Mouse (Mus musculus) embryonic facial prominence, embryonic 11.5 days (tissue): Measurements from ENCODE around the gene Cacng3. TPM values are rescaled to one million over a fixed set of nuclear protein-coding genes. Genes with fewer than 3 reads are reported as not detected.

Source experiments
- ATAC-seq: fragments of 200-750 bp; cut with Nextera tagmentation; replicated peaks from 2 replicates; pipeline ENCODE4 v1.8.0; 2017; ENCODE audit warnings: low read depth; ENCODE audit not compliant: insufficient number of reproducible peaks, low FRiP score, low TSS enrichment
- DNase-seq: peaks from one replicate; pipeline ENCODE4 v3.0.0-alpha.2; 2015; ENCODE audit warnings: low spot score
- H3K27ac ChIP-seq: fragments of 300-500 bp; sonication (generic); replicated peaks from 2 replicates; pipeline ENCODE4 v1.5.1; 2014; ENCODE audit warnings: mild to moderate bottlenecking, low read depth, low read length, control low read depth
- H3K27me3 ChIP-seq: fragments of 300-500 bp; sonication (generic); 2 replicates; pipeline ENCODE4 v1.6.1; 2014; ENCODE audit warnings: mild to moderate bottlenecking, low read length, moderate library complexity, mixed read lengths; ENCODE audit not compliant: control insufficient read depth, insufficient read depth
- H3K36me3 ChIP-seq: fragments of 300-500 bp; sonication (generic); replicated peaks from 2 replicates; pipeline ENCODE4 v1.6.1; 2014; ENCODE audit warnings: low read depth, mild to moderate bottlenecking, low read length, moderate library complexity, mixed read lengths; ENCODE audit not compliant: control insufficient read depth, insufficient read depth
- H3K4me1 ChIP-seq: fragments of 300-500 bp; sonication (generic); 2 replicates; pipeline ENCODE4 v1.6.1; 2014; ENCODE audit warnings: low read length, mixed read lengths; ENCODE audit not compliant: control insufficient read depth, insufficient read depth
- H3K4me2 ChIP-seq: fragments of 300-500 bp; sonication (generic); 2 replicates; pipeline ENCODE4 v1.6.1; 2014; ENCODE audit warnings: low read depth, mild to moderate bottlenecking, control low read depth, low read length, moderate library complexity
- H3K4me3 ChIP-seq: fragments of 300-500 bp; sonication (generic); 2 replicates; pipeline ENCODE4 v1.5.1; 2014; ENCODE audit warnings: low read depth, low read length, control low read depth
- H3K9ac ChIP-seq: fragments of 300-500 bp; sonication (generic); replicated peaks from 2 replicates; pipeline ENCODE4 v1.6.1; 2014; ENCODE audit warnings: mild to moderate bottlenecking, control low read depth, low read length
- H3K9me3 ChIP-seq: fragments of 300-500 bp; sonication (generic); replicated peaks from 2 replicates; pipeline ENCODE4 v1.6.1; 2016; ENCODE audit warnings: mild to moderate bottlenecking, low read length, inconsistent platforms, mixed read lengths; ENCODE audit not compliant: control insufficient read depth
- WGBS: fragments of 180-500 bp; shearing (Covaris S2); extraction: QIAGEN DNeasy Blood & Tissue Kit; methylation state at CpG from one replicate; pipeline ENCODE4 v1.1.7; 2014; 5-methylcytosine and 5-hydroxymethylcytosine counted together
- polyA plus RNA-seq: library from polyadenylated mRNA; unstranded; fragments of >200 nt; fragmentation: Nextera tagmentation; extraction: Ambion mirVana; gene quantifications from 2 replicates; pipeline ENCODE4 v1.2.1, GENCODE M21; 2014

Cacng3 gene
- polyA plus RNA-seq, 1 experiment from 2014 or later = 0.95 TPM

DNA sequence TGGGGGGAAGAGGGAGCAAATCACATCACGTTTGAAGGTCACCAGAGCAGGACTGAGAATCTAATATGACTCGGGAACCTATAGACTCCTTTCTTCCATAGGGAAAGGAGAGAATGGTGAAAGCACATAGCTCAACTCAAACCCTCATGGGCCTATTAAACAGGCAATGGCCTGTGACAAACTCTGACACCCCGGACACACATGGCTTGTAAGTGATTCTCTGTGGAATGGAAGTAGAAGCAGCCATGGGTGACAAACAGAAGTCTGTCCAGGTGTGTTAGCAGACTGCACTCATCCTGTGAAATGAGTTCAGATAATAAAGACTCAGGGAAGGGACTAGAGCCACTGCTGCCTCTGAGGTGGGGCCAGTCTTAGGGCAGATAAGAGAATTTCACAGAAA, 88.4 kb downstream of the Cacng3 start:
- Histone ChIP-seq H3K4me2 (no peak overlapping the region), H3K4me3 (no peak overlapping the region), H3K9ac (no peak overlapping the region), H3K36me3 (no peaks in the 10 kb centered on the region), H3K27ac (no peak overlapping the region), H3K4me1 (no peaks in the 10 kb centered on the region), H3K27me3 (no peaks in the 10 kb centered on the region), H3K9me3 (no peaks in the 10 kb centered on the region)
- no peak for DNase-seq
- no peak for ATAC-seq
- WGBS = 70% methylated on average over 3 of the region's 3 CpGs

DNA sequence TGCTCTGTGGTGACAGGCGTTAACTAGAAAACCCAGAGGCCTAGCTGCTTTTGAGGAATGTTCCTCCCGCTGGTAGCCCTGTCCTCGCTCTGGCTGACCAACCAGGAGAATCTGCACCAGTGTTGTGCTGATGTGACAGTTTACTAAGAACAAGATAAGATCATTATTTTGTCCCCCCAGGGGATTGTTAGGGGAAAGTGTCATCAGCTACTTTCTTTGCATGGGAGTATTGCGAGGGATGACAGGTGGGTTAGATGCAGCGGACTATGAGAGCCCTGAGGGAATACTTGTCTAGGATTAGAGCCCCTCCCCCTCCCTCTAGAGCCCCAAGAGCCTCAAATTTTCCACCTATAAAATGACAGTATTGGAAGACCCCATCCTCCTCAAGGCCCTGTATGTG, 94.2 kb downstream of the Cacng3 start:
- H3K4me1 ChIP-seq = no peaks in the 10 kb centered on the region
- no peaks in the 10 kb centered on the region for H3K27me3 ChIP-seq
- ATAC-seq (no peak), DNase-seq (no peak)
- no peak overlapping the region for H3K4me3 ChIP-seq
- H3K4me2 ChIP-seq = no peak overlapping the region
- 68% methylated on average over 5 of the region's 5 CpGs for WGBS
- H3K27ac ChIP-seq = no peak overlapping the region
- no peak overlapping the region for H3K9ac ChIP-seq
- no peaks in the 10 kb centered on the region for H3K9me3 ChIP-seq
- no peaks in the 10 kb centered on the region for H3K36me3 ChIP-seq

DNA sequence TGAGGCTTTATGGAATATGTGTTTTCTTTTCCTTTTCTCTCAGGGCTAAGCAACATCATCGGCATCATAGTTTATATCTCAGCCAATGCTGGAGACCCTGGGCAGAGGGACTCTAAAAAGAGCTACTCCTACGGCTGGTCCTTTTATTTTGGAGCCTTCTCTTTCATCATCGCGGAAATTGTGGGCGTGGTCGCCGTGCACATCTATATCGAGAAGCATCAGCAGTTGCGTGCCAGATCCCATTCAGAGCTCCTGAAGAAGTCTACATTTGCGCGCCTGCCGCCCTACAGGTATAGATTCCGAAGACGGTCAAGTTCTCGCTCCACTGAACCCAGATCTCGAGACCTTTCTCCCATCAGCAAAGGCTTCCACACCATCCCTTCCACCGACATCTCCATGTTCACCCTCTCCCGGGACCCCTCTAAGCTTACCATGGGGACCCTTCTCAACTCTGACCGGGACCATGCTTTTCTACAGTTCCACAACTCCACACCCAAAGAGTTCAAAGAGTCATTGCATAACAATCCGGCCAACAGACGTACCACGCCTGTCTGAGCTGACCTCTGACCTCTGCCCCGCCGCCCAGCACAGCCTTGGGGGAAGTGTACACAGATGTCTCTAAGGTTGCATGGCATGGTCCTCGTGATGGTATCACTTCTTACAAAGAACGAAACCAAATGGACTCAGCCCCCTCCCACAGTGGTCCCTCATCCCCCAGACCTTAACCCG, 98.2 kb downstream of the Cacng3 start:
- Histone ChIP-seq H3K27ac (no peak overlapping the region), H3K9ac (no peak overlapping the region), H3K27me3 (no peaks in the 10 kb centered on the region), H3K9me3 (no peaks in the 10 kb centered on the region), H3K4me1 (no peaks in the 10 kb centered on the region), H3K4me3 (no peak overlapping the region), H3K36me3 (no peaks in the 10 kb centered on the region), H3K4me2 (no peak overlapping the region)
- DNase-seq (no peak), ATAC-seq (no peak)
- WGBS = 75% methylated on average over 27 of the region's 27 CpGs

DNA sequence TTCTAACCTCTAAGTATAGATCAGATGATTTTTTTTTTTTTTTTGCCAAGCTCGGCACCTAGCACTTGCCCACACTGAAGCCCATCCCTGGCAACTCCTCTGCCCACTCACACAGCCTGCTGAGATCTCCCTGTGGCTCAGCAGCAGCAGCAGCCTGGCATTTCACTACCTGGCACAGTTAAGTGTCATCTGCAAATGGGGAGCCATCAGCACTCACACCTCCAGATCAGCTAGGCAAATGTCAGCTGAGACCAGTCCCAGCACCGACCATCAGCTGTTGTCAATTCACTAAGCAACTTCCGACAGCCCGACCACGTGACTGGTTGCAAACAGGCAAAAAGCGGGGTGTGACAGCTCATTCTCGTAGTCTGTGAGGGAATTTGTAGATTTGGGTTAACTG, 109.3 kb downstream of the Cacng3 start:
- no peak overlapping the region for H3K4me2 ChIP-seq
- no peaks in the 10 kb centered on the region for H3K27me3 ChIP-seq
- no peaks in the 10 kb centered on the region for H3K4me1 ChIP-seq
- no peak overlapping the region for H3K4me3 ChIP-seq
- no peaks in the 10 kb centered on the region for H3K9me3 ChIP-seq
- no peaks in the 10 kb centered on the region for H3K36me3 ChIP-seq
- no peak overlapping the region for H3K9ac ChIP-seq
- ATAC-seq (no peak), DNase-seq (no peak)
- no peak overlapping the region for H3K27ac ChIP-seq
- WGBS = 70% methylated on average over 7 of the region's 7 CpGs

DNA sequence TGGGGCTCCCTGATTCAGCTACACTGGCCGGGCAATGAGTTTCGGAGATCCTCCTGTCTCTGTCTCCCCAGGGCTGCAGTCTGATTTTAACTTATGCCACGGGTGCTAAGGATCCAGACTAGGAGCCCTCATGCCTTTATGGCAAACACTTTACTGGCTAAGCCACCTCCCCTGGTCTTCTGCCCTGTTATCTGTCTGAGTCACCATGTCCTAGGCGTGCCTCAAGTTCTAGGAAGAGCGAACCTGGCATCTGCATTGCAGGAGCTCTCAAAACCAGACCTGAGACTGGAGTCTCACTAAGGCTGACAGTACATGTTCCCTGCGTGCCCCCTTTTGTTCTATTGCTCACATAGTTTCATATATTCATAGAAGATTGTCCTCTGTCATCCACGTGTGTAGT, 119.6 kb downstream of the Cacng3 start:
- no peaks in the 10 kb centered on the region for H3K27me3 ChIP-seq
- H3K9me3 ChIP-seq = no peaks in the 10 kb centered on the region
- ATAC-seq = no peak
- 89% methylated on average over 7 of the region's 7 CpGs for WGBS
- no peak overlapping the region for H3K27ac ChIP-seq
- DNase-seq = no peak
- H3K9ac ChIP-seq = no peak overlapping the region
- H3K36me3 ChIP-seq = no peaks in the 10 kb centered on the region
- no peak overlapping the region for H3K4me3 ChIP-seq
- H3K4me2 ChIP-seq = no peak overlapping the region
- no peaks in the 10 kb centered on the region for H3K4me1 ChIP-seq

DNA sequence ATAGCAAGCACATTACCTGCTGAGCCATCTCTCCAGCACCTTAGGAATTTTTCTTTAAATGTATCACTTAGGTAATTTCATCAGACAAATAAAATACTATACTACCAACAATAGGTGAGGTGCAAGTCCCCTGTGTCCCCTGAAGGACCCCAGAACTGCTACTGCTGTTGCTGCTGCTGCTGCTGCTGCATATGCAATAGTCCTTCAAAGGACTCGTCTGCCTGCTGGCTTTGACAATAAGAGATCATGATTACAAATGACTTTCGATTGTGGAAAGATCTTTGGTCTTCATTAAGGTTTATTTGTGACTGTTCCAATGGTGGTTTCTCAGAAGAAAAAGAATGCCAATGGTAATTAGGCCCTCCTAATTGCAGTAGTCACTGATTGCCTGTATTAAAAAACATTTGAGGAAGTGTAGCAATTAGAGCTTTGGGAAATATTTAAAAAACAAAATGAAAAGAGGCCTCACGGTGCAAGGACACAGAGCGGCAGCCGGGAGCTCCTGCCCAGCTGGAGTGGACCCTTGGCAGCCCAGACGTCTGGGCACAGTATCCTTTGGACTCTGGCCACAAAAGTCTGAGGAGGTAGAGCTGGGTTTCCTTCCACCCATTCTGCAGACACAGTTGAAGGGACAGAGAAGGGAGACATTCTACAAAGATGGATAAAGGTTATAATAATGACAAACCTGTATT, 123.5 kb downstream of the Cacng3 start:
- WGBS = 52% methylated on average over 6 of the region's 6 CpGs
- no peak for ATAC-seq
- H3K4me3 ChIP-seq = no peak overlapping the region
- H3K27ac ChIP-seq = no peak overlapping the region
- no peaks in the 10 kb centered on the region for H3K4me1 ChIP-seq
- DNase-seq = no peak
- H3K27me3 ChIP-seq = no peaks in the 10 kb centered on the region
- no peaks in the 10 kb centered on the region for H3K9me3 ChIP-seq
- no peak overlapping the region for H3K9ac ChIP-seq
- no peaks in the 10 kb centered on the region for H3K36me3 ChIP-seq
- no peak overlapping the region for H3K4me2 ChIP-seq

DNA sequence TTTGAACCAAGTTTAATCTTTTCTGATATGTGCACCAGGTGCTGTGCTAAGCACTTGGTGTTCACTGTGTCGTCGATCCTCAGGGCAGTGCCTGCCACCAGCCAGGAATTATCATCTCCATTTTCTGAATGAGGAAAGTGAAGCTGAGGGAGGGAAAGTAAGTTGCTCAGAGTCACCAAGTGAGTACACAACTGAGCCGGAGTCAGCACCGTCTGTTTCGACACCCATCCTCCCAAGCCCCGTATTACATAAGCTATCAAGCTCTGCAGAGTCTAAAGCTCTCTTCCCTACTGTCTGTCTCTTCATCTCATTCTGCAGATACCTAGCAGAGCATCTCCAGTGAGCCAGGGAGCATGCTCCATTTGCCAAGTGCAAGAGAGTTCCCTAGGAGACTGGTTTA, 124.8 kb downstream of the Cacng3 start:
- Histone ChIP-seq H3K36me3 (no peaks in the 10 kb centered on the region), H3K4me1 (no peaks in the 10 kb centered on the region), H3K27ac (no peak overlapping the region), H3K4me2 (no peak overlapping the region), H3K9ac (no peak overlapping the region), H3K9me3 (no peaks in the 10 kb centered on the region), H3K4me3 (no peak overlapping the region), H3K27me3 (no peaks in the 10 kb centered on the region)
- no peak for DNase-seq
- WGBS = 95% methylated on average over 6 of the region's 6 CpGs
- ATAC-seq = no peak

DNA sequence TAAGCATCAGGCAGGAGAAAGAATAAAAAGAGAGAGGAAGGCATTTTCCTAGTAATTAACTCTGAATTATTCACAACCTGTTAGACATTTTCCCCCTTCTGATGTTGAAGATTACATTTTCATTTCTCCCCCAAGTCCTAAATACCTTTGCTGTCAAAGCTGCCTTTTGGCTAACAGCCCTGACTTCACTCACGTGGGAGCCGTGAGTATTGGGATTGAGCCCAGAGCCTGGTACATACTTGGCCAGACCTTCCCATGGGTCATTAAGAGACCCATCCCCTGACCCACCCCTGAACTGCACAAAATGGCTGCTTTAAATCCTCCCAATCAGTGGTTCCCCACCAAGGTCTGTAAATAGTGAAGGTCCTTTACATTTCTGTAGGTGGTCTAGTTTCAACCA, 130.5 kb downstream of the Cacng3 start:
- Histone ChIP-seq H3K9ac (no peak overlapping the region), H3K4me1 (no peaks in the 10 kb centered on the region), H3K36me3 (no peaks in the 10 kb centered on the region), H3K4me3 (no peak overlapping the region), H3K27ac (no peak overlapping the region), H3K4me2 (no peak overlapping the region), H3K9me3 (no peaks in the 10 kb centered on the region), H3K27me3 (no peaks in the 10 kb centered on the region)
- DNase-seq (no peak), ATAC-seq (no peak)
- 80% methylated on average over 2 of the region's 2 CpGs for WGBS
